Comparison of ENCODE assay signal across 10 mouse cellular contexts in genomic region chr4:107130534-107130933, GRCm38 (mm10). TPM values are rescaled to one million over a fixed set of nuclear protein-coding genes. Genes with fewer than 3 reads are reported as not detected.
A peak's percentile ranks its signal among the peaks of the same experiment; 100 is the strongest.
DNase-seq lines count a peak whose midpoint lies in the region; ATAC-seq lines count a peak whose summit lies in the region.
"Had no signal": no experiment of that assay in that cellular context is flagged by ENCODE, and none has a peak within 500 bp of the region (broad histone marks: within the 10 kb centered on the region; RNA-seq: fewer than 3 reads in every experiment).

No protein-coding gene starts in this region.

- 0 out of 2 replicates have a peak, but pooled peaks have one; percentile 3 for ATAC-seq in kidney, embryonic 16.5 days (ENCODE audit: low FRiP score, low TSS enrichment)

- WGBS in kidney, embryonic 16.5 days = 19% methylated on average over 9 of the region's 9 CpGs

- DNase-seq in kidney, adult 9 months = no peak
- DNase-seq in ES-CJ7 (ENCODE audit: low read depth, low spot score) = peak; percentile 35
- peak; percentile 27 for DNase-seq in embryo, embryonic 9.5 days (ENCODE audit: extremely low spot score)
- peak; percentile 37 to 41 for DNase-seq in right cerebral cortex, adult 2 months (ENCODE audit: low spot score in 2 of 2)
- DNase-seq in adrenal gland, adult 18-20 months (ENCODE audit: low spot score in 2 of 2) = no peak
- DNase-seq in left cerebral cortex, postnatal 36 days (ENCODE audit: low spot score in 2 of 2) = no peak

- H3K9ac ChIP-seq in kidney, embryonic 16.5 days (replicated peaks; ENCODE audit: low read length) = no peak overlapping the region
- H3K9ac ChIP-seq: limb, embryonic 13.5 days; stomach, embryonic 15.5 days had no signal

- H3K4me1 ChIP-seq in kidney, embryonic 16.5 days (ENCODE audit: insufficient read depth, low read length) = peaks cover 43% of the 10 kb centered on the region

- no peaks in the 10 kb centered on the region for H3K36me3 ChIP-seq in kidney, embryonic 16.5 days (ENCODE audit: insufficient read depth, low read length)
- H3K36me3 ChIP-seq: limb, embryonic 13.5 days; stomach, embryonic 15.5 days had no signal

- no peak overlapping the region for H3K4me3 ChIP-seq in kidney, embryonic 16.5 days (ENCODE audit: low read length)
- H3K4me3 ChIP-seq: limb, embryonic 13.5 days; stomach, embryonic 15.5 days had no signal

- intact Hi-C loops in left cerebral cortex, postnatal 36 days (cut with DNase I) = no loop called here

- H3K4me2 ChIP-seq in kidney, embryonic 16.5 days (replicated peaks; ENCODE audit: low read depth, low read length) = no peak overlapping the region
- H3K4me2 ChIP-seq: limb, embryonic 13.5 days; stomach, embryonic 15.5 days had no signal

- H3K27ac ChIP-seq in kidney, embryonic 16.5 days (ENCODE audit: low read length) = no peak overlapping the region
- H3K27ac ChIP-seq: limb, embryonic 13.5 days; stomach, embryonic 15.5 days had no signal

- H3K27me3 ChIP-seq in kidney, embryonic 16.5 days (ENCODE audit: insufficient read depth, low read length) = no peaks in the 10 kb centered on the region
- H3K27me3 ChIP-seq: limb, embryonic 13.5 days; stomach, embryonic 15.5 days had no signal

- H3K9me3 ChIP-seq in kidney, embryonic 16.5 days (ENCODE audit: low read length) = no peaks in the 10 kb centered on the region
- H3K9me3 ChIP-seq: limb, embryonic 13.5 days; stomach, embryonic 15.5 days had no signal

RNA-seq across cellular contexts. Expression of gene Cdcp2, which starts 33.8 kb away (rescaled TPM):
- 0.17 and 0.24 TPM in 2 replicates for polyA plus RNA-seq in kidney, embryonic 16.5 days (2015; fragmentation: Nextera tagmentation; extraction: Ambion mirVana)
- not detected for total RNA-seq in adrenal gland, adult 18-20 months (2021)
- not detected for total RNA-seq in left cerebral cortex, postnatal 36 days (2021)
- polyA plus RNA-seq: heart, postnatal 0 days; stomach, embryonic 15.5 days had no signal

RNA-seq across cellular contexts. Expression of gene Tmem59, which starts 47.7 kb away (rescaled TPM):
- polyA plus RNA-seq in kidney, embryonic 16.5 days (2015; fragmentation: Nextera tagmentation; extraction: Ambion mirVana) = 523 and 557 TPM in 2 replicates
- 100 to 1,000 TPM; 341 to 403 TPM for total RNA-seq in adrenal gland, adult 18-20 months (2021)
- total RNA-seq in left cerebral cortex, postnatal 36 days (2021) = 100 to 1,000 TPM; 192 to 236 TPM

RNA-seq across cellular contexts. Expression of gene Tceanc2, which starts 48.4 kb away (rescaled TPM):
- polyA plus RNA-seq in kidney, embryonic 16.5 days (2015; fragmentation: Nextera tagmentation; extraction: Ambion mirVana) = 22.1 and 29.7 TPM in 2 replicates
- 10 to 100 TPM; 21.0 to 27.7 TPM for total RNA-seq in adrenal gland, adult 18-20 months (2021)
- total RNA-seq in left cerebral cortex, postnatal 36 days (2021) = 10 to 100 TPM; 15.0 to 20.8 TPM

Comparison
In these comparisons a context has a peak if more than half of its experiments do, and no peak if none do; other contexts are left out.
1. DNase-seq: peak in ES-CJ7 (single experiment), embryo, embryonic 9.5 days (single experiment) and right cerebral cortex, adult 2 months (2 of 2); none in kidney, adult 9 months (single experiment), adrenal gland, adult 18-20 months (0 of 2) and left cerebral cortex, postnatal 36 days (0 of 2).